In genomic region chr5:3801672-3802432, GRCm38 (mm10) we compare ENCODE assay signal across 8 mouse cellular contexts. TPM values are rescaled to one million over a fixed set of nuclear protein-coding genes. Genes with fewer than 3 reads are reported as not detected.
A peak's percentile ranks its signal among the peaks of the same experiment; 100 is the strongest.
DNase-seq lines count a peak whose midpoint lies in the region; ATAC-seq and TF ChIP-seq lines count a peak whose summit lies in the region.

No protein-coding gene starts in this region.

- peak overlapping the region; percentile 80 to 98 for H3K4me3 ChIP-seq in ES-E14 (ENCODE audit: insufficient read depth in 1 of 2, low read depth in 1 of 2, low read length in 2 of 2, poor library complexity in 1 of 2, severe bottlenecking in 1 of 2)
- peak overlapping the region; percentile 88 for H3K4me3 ChIP-seq in forebrain, embryonic 10.5 days
- H3K4me3 ChIP-seq in limb, embryonic 14.5 days (replicated peaks; ENCODE audit: low read length): peak overlapping the region; percentile 90
- peak overlapping the region; percentile 84 for H3K4me3 ChIP-seq in small intestine, adult 2 months (ENCODE audit: low read depth, low read length)

- TF ChIP-seq CTCF in small intestine, adult 2 months (IDR thresholded peaks at IDR 0.05; ENCODE audit: extremely low read depth, insufficient read length, insufficient replicate concordance, low read depth, low read length): no peak

- H3K36me3 ChIP-seq in ES-E14 (ENCODE audit: control insufficient read depth, insufficient read depth, low read length, poor library complexity, severe bottlenecking): no peaks in the 10 kb centered on the region
- no peaks in the 10 kb centered on the region; the same call in 1 of the 2 replicates for H3K36me3 ChIP-seq in forebrain, embryonic 10.5 days (replicated peaks)
- no peaks in the 10 kb centered on the region for H3K36me3 ChIP-seq in limb, embryonic 14.5 days (ENCODE audit: control insufficient read depth, insufficient read depth, low read length)
- H3K36me3 ChIP-seq in small intestine, adult 2 months (ENCODE audit: control insufficient read depth, insufficient read depth, low read length): no peaks in the 10 kb centered on the region; the same call in 1 of the 2 replicates

- WGBS in forebrain, embryonic 10.5 days: 10% methylated on average over 18 of the region's 18 CpGs
- WGBS in limb, embryonic 14.5 days: 4% methylated on average over 18 of the region's 18 CpGs
- 3% methylated on average over 18 of the region's 18 CpGs for WGBS in small intestine, adult 2 months

- H3K4me2 ChIP-seq in limb, embryonic 14.5 days (replicated peaks; ENCODE audit: low read depth, low read length, severe bottlenecking): peak overlapping the region; percentile 74

- H3K9ac ChIP-seq in ES-E14 (ENCODE audit: insufficient read depth, low read depth, low read length, poor library complexity, severe bottlenecking): peak overlapping the region; percentile 78
- peak overlapping the region; percentile 86 for H3K9ac ChIP-seq in limb, embryonic 14.5 days (ENCODE audit: low read depth, low read length, severe bottlenecking)

- in situ Hi-C loops in ES-E14 (cut with MboI; ENCODE audit: low sequenced_read_pairs in 2 of 2, unreplicated experiment in 2 of 2): no loop called here

- H3K27ac ChIP-seq in ES-E14 (ENCODE audit: insufficient read depth, low read depth, low read length, poor library complexity, severe bottlenecking): no peak overlapping the region
- peak overlapping the region; percentile 94 for H3K27ac ChIP-seq in forebrain, embryonic 10.5 days
- peak overlapping the region; percentile 73; the same call in 1 of the 2 replicates for H3K27ac ChIP-seq in limb, embryonic 14.5 days (replicated peaks; ENCODE audit: low read depth, low read length)
- H3K27ac ChIP-seq in small intestine, adult 2 months (ENCODE audit: insufficient read depth, low read depth, low read length): peak overlapping the region; percentile 75

- TF ChIP-seq POLR2A in limb, embryonic 14.5 days (IDR thresholded peaks at IDR 0.05; ENCODE audit: borderline replicate concordance, extremely low read depth, insufficient read depth, insufficient read length): no peak
- TF ChIP-seq POLR2A in small intestine, adult 2 months (IDR thresholded peaks at IDR 0.05; ENCODE audit: low read depth, low read length): no peak

- H3K27me3 ChIP-seq in forebrain, embryonic 10.5 days (ENCODE audit: poor library complexity, severe bottlenecking): no peaks in the 10 kb centered on the region
- H3K27me3 ChIP-seq in limb, embryonic 14.5 days (ENCODE audit: control insufficient read depth, insufficient read depth, low read length): no peaks in the 10 kb centered on the region
- H3K27me3 ChIP-seq in small intestine, adult 2 months (ENCODE audit: control insufficient read depth, insufficient read depth, low read length): no peaks in the 10 kb centered on the region

- DNase-seq in kidney, adult 9 months: peak; percentile 71
- no peak for DNase-seq in kidney, postnatal 4 days
- no peak for DNase-seq in ES-E14 (ENCODE audit: low read depth, low spot score)
- DNase-seq in forebrain, embryonic 10.5 days (ENCODE audit: extremely low spot score, low spot score): no peak
- DNase-seq in limb, embryonic 14.5 days (ENCODE audit: low spot score): no peak
- no peak for DNase-seq in thymus, postnatal 25 days
- DNase-seq in layer of hippocampus, postnatal 10 days (ENCODE audit: low spot score in 2 of 2): no peak

- peaks cover 0 to 7% of the 10 kb centered on the region in 2 experiments; a peak in 2 of 4 replicates for H3K4me1 ChIP-seq in ES-E14 (ENCODE audit: control insufficient read depth in 2 of 2, insufficient read depth in 2 of 2, low read length in 2 of 2, poor library complexity in 1 of 2)
- peaks cover 31% of the 10 kb centered on the region for H3K4me1 ChIP-seq in forebrain, embryonic 10.5 days
- no peaks in the 10 kb centered on the region; the same call in 1 of the 2 replicates for H3K4me1 ChIP-seq in limb, embryonic 14.5 days (ENCODE audit: control insufficient read depth, insufficient read depth, low read length)
- H3K4me1 ChIP-seq in small intestine, adult 2 months (ENCODE audit: control insufficient read depth, insufficient read depth, insufficient read length, low read length): peaks cover 4% of the 10 kb centered on the region; the same call in 1 of the 2 replicates

- no peaks in the 10 kb centered on the region for H3K9me3 ChIP-seq in ES-E14 (ENCODE audit: control insufficient read depth, insufficient read depth, low read depth, low read length)
- H3K9me3 ChIP-seq in forebrain, embryonic 10.5 days: no peaks in the 10 kb centered on the region
- no peaks in the 10 kb centered on the region for H3K9me3 ChIP-seq in limb, embryonic 14.5 days (ENCODE audit: control insufficient read depth, low read length)

- peak; percentile 19; the same call in 1 of the 2 replicates for ATAC-seq in limb, embryonic 14.5 days (ENCODE audit: low FRiP score, low read depth)

TF ChIP-seq in ES-E14, 5 proteins besides CTCF, POLR2A, EP300 and RAD21:
- no peak for TF ChIP-seq MAFK (IDR thresholded peaks at IDR 0.05; ENCODE audit: insufficient read depth, low read depth, low read length)
- no peak for TF ChIP-seq CHD2 (IDR thresholded peaks at IDR 0.05; ENCODE audit: low read depth, low read length)
- TF ChIP-seq HCFC1 (IDR thresholded peaks at IDR 0.05; ENCODE audit: borderline replicate concordance, insufficient read depth, low read length): no peak
- TF ChIP-seq ZC3H11A (IDR thresholded peaks at IDR 0.05; ENCODE audit: borderline replicate concordance, low read depth, low read length): no peak
- no peak for TF ChIP-seq ZNF384 (IDR thresholded peaks at IDR 0.05; ENCODE audit: low read depth, low read length)

RNA-seq across cellular contexts. Expression of gene Ankib1, which starts 0.9 kb away (rescaled TPM):
- total RNA-seq in ES-E14 (2012; rRNA removed): 15.1 and 17.6 TPM in 2 replicates
- 9.7 and 9.9 TPM in 2 replicates for polyA plus RNA-seq in forebrain, embryonic 10.5 days (2016; fragmentation: Nextera tagmentation; extraction: Ambion mirVana)
- polyA plus RNA-seq in limb, embryonic 14.5 days (2012; rRNA removed): 11.6 TPM in 2 replicates
- polyA plus RNA-seq in limb, embryonic 14.5 days (2014; fragmentation: Nextera tagmentation; extraction: Ambion mirVana): 14.4 TPM in 2 replicates
- 3.5 and 6.3 TPM in 2 replicates for polyA plus RNA-seq in small intestine, adult 2 months (2012; rRNA removed)
- total RNA-seq in layer of hippocampus, postnatal 10 days (2021): 10 to 100 TPM; 68.7 to 72.9 TPM

RNA-seq across cellular contexts. Expression of gene Krit1, which starts 1.1 kb away (rescaled TPM):
- 25.0 and 30.8 TPM in 2 replicates for total RNA-seq in ES-E14 (2012; rRNA removed)
- 61.5 and 63.3 TPM in 2 replicates for polyA plus RNA-seq in forebrain, embryonic 10.5 days (2016; fragmentation: Nextera tagmentation; extraction: Ambion mirVana)
- 32.3 and 37.6 TPM in 2 replicates for polyA plus RNA-seq in limb, embryonic 14.5 days (2012; rRNA removed)
- polyA plus RNA-seq in limb, embryonic 14.5 days (2014; fragmentation: Nextera tagmentation; extraction: Ambion mirVana): 37.6 and 44.5 TPM in 2 replicates
- polyA plus RNA-seq in small intestine, adult 2 months (2012; rRNA removed): 1.1 and 2.1 TPM in 2 replicates
- total RNA-seq in layer of hippocampus, postnatal 10 days (2021): 10 to 100 TPM; 44.2 to 47.1 TPM

RNA-seq across cellular contexts. Expression of gene Lrrd1, which starts 43.1 kb away (rescaled TPM):
- 0.05 and 0.09 TPM in 2 replicates for total RNA-seq in ES-E14 (2012; rRNA removed)
- polyA plus RNA-seq in forebrain, embryonic 10.5 days (2016; fragmentation: Nextera tagmentation; extraction: Ambion mirVana): 0.09 and 0.15 TPM in 2 replicates
- polyA plus RNA-seq in limb, embryonic 14.5 days (2012; rRNA removed): 0.04 TPM in 1 of 2 replicates, not detected in the other
- 0.06 TPM in 1 of 2 replicates, not detected in the other for polyA plus RNA-seq in limb, embryonic 14.5 days (2014; fragmentation: Nextera tagmentation; extraction: Ambion mirVana)
- polyA plus RNA-seq in small intestine, adult 2 months (2012; rRNA removed): 0.05 TPM in 1 of 2 replicates, not detected in the other
- total RNA-seq in layer of hippocampus, postnatal 10 days (2021): not detected

Comparison
In these comparisons a context has a peak if more than half of its experiments do, and no peak if none do; other contexts are left out.
1. RNA of gene Krit1, which starts 1.1 kb away (polyA plus RNA-seq): 61.5 to 63.3 TPM in forebrain, embryonic 10.5 days and 32.3 to 44.5 TPM in limb, embryonic 14.5 days; 1.1 to 2.1 TPM in small intestine, adult 2 months; every median in the first group is over 10 times any median in the second.
2. Peak in every context shown above with its lines, with median percentiles within 50 percentile points of each other: H3K4me3 ChIP-seq.